27 mouse cellular contexts compared by ENCODE assay signal in genomic region chr1:163976515-163976914, GRCm38 (mm10). TPM values are rescaled to one million over a fixed set of nuclear protein-coding genes. Genes with fewer than 3 reads are reported as not detected.
A peak's percentile ranks its signal among the peaks of the same experiment; 100 is the strongest.
DNase-seq lines count a peak whose midpoint lies in the region; ATAC-seq and TF ChIP-seq lines count a peak whose summit lies in the region.
"Had no signal": no experiment of that assay in that cellular context is flagged by ENCODE, and none has a peak within 500 bp of the region (broad histone marks: within the 10 kb centered on the region; RNA-seq: fewer than 3 reads in every experiment).

No protein-coding gene starts in this region.

- no peak overlapping the region for H3K27ac ChIP-seq in midbrain, embryonic 11.5 days (ENCODE audit: low read depth, low read length)
- no peak overlapping the region for H3K27ac ChIP-seq in midbrain, postnatal 0 days (ENCODE audit: low read depth, low read length)
- H3K27ac ChIP-seq: embryonic facial prominence, embryonic 13.5 days; embryonic facial prominence, embryonic 15.5 days; forebrain, embryonic 10.5 days; forebrain, embryonic 12.5 days had no signal

- H3K4me2 ChIP-seq in midbrain, embryonic 11.5 days: no peak overlapping the region
- H3K4me2 ChIP-seq in midbrain, postnatal 0 days (ENCODE audit: low read depth, low read length, poor library complexity, severe bottlenecking): no peak overlapping the region
- H3K4me2 ChIP-seq: embryonic facial prominence, embryonic 13.5 days; embryonic facial prominence, embryonic 15.5 days; forebrain, embryonic 12.5 days had no signal

- H3K9ac ChIP-seq in midbrain, embryonic 11.5 days (ENCODE audit: low read length): no peak overlapping the region
- no peak overlapping the region for H3K9ac ChIP-seq in midbrain, postnatal 0 days (replicated peaks; ENCODE audit: low read length, poor library complexity, severe bottlenecking)
- H3K9ac ChIP-seq: embryonic facial prominence, embryonic 13.5 days; embryonic facial prominence, embryonic 15.5 days; forebrain, embryonic 12.5 days had no signal

- DNase-seq in midbrain, embryonic 11.5 days (ENCODE audit: low spot score, missing footprints): peak; percentile 75
- no peak for DNase-seq in midbrain, postnatal 0 days (ENCODE audit: low spot score)
- DNase-seq in G1E (ENCODE audit: low spot score): no peak
- DNase-seq in splenic B cell, adult 2 months (ENCODE audit: low read depth, low spot score): peak; percentile 25
- DNase-seq in gastrocnemius, postnatal 14 days: no peak
- no peak for DNase-seq in embryo, embryonic 10.5 days (ENCODE audit: low spot score)
- DNase-seq: adrenal gland, adult 8-10 months; adrenal gland, postnatal 14 days; adrenal gland, postnatal 36 days; B cell, adult 2 months; cerebellum, adult 11-12 months; cerebellum, adult 2 months; cerebellum, adult 9-10 months; cerebellum, postnatal 10 days; cerebellum, postnatal 25 days; embryo, embryonic 11 days had no signal

- TF ChIP-seq CTCF in midbrain, postnatal 0 days (IDR thresholded peaks at IDR 0.05): no peak
- TF ChIP-seq CTCF in G1E (IDR thresholded peaks at IDR 0.05; ENCODE audit: low read depth, low read length): no peak

- intact Hi-C loops in gastrocnemius, postnatal 14 days (cut with DNase I; ENCODE audit: low total_unique reads): no loop called here

- 0 out of 2 replicates have a peak, but pooled peaks cover 2% of the 10 kb centered on the region for H3K36me3 ChIP-seq in midbrain, embryonic 11.5 days (ENCODE audit: control insufficient read depth, insufficient read depth, low read length)
- 0 out of 2 replicates have a peak, but pooled peaks cover 5% of the 10 kb centered on the region for H3K36me3 ChIP-seq in midbrain, postnatal 0 days (ENCODE audit: insufficient read depth, low read length)
- H3K36me3 ChIP-seq in G1E (replicated peaks): peaks cover 53% of the 10 kb centered on the region
- H3K36me3 ChIP-seq in splenic B cell, adult 2 months (ENCODE audit: control insufficient read depth, insufficient read depth, low read length, poor library complexity, severe bottlenecking): no peaks in the 10 kb centered on the region; the same call in 1 of the 2 replicates

- no peak for ATAC-seq in midbrain, embryonic 11.5 days (ENCODE audit: low FRiP score)
- ATAC-seq in midbrain, postnatal 0 days (ENCODE audit: low FRiP score): no peak
- ATAC-seq in G1E (ENCODE audit: extremely low read depth, insufficient number of reproducible peaks, low FRiP score, poor library complexity, severe bottlenecking): peak; percentile 51; the same call in 1 of the 2 replicates
- ATAC-seq: activated CD4-positive, CD25-positive, alpha-beta regulatory T cell, adult 4 months; CD4-positive, CD25-positive, alpha-beta regulatory T cell, adult 4 months; forebrain, embryonic 14.5 days; forebrain, embryonic 16.5 days; Patski had no signal

- WGBS in midbrain, embryonic 11.5 days: 83% methylated on average over 1 of the region's 1 CpGs
- 80% methylated on average over 1 of the region's 1 CpGs for WGBS in midbrain, postnatal 0 days

- H3K4me1 ChIP-seq in midbrain, embryonic 11.5 days (ENCODE audit: control insufficient read depth, insufficient read depth, low read length): no peaks in the 10 kb centered on the region
- H3K4me1 ChIP-seq in midbrain, postnatal 0 days (ENCODE audit: insufficient read depth, low read length): no peaks in the 10 kb centered on the region
- 0 out of 2 replicates have a peak, but pooled peaks cover 3% of the 10 kb centered on the region for H3K4me1 ChIP-seq in G1E (ENCODE audit: insufficient read depth, low read depth, low read length)
- H3K4me1 ChIP-seq: embryonic facial prominence, embryonic 13.5 days; embryonic facial prominence, embryonic 15.5 days; forebrain, embryonic 10.5 days; forebrain, embryonic 12.5 days had no signal

- no peaks in the 10 kb centered on the region for H3K9me3 ChIP-seq in midbrain, embryonic 11.5 days (ENCODE audit: control insufficient read depth, low read length)
- H3K9me3 ChIP-seq in midbrain, postnatal 0 days (ENCODE audit: low read length): no peaks in the 10 kb centered on the region
- H3K9me3 ChIP-seq in G1E (replicated peaks): no peaks in the 10 kb centered on the region
- H3K9me3 ChIP-seq: embryonic facial prominence, embryonic 13.5 days; embryonic facial prominence, embryonic 15.5 days; forebrain, embryonic 10.5 days; forebrain, embryonic 12.5 days had no signal

- no peak overlapping the region for H3K4me3 ChIP-seq in midbrain, embryonic 11.5 days (ENCODE audit: low read depth, low read length)
- no peak overlapping the region for H3K4me3 ChIP-seq in midbrain, postnatal 0 days (ENCODE audit: low read depth, low read length)
- H3K4me3 ChIP-seq in G1E (ENCODE audit: low read depth, low read length): no peak overlapping the region
- H3K4me3 ChIP-seq: embryonic facial prominence, embryonic 13.5 days; embryonic facial prominence, embryonic 15.5 days; erythroblast, embryonic 14.5 days; forebrain, embryonic 10.5 days; forebrain, embryonic 12.5 days had no signal

- H3K27me3 ChIP-seq in midbrain, embryonic 11.5 days (ENCODE audit: control insufficient read depth, insufficient read depth, low read length): no peaks in the 10 kb centered on the region
- H3K27me3 ChIP-seq in midbrain, postnatal 0 days (ENCODE audit: insufficient read depth, low read length): no peaks in the 10 kb centered on the region
- no peaks in the 10 kb centered on the region for H3K27me3 ChIP-seq in G1E (ENCODE audit: insufficient read depth, low read length)
- no peaks in the 10 kb centered on the region for H3K27me3 ChIP-seq in splenic B cell, adult 2 months (ENCODE audit: control insufficient read depth, insufficient read depth, low read length, poor library complexity, severe bottlenecking)
- H3K27me3 ChIP-seq: CH12.LX; embryonic facial prominence, embryonic 13.5 days; embryonic facial prominence, embryonic 15.5 days; forebrain, embryonic 12.5 days; Patski had no signal

RNA-seq across cellular contexts. Expression of gene BC055324, which starts 18.1 kb away (rescaled TPM):
- 32.2 and 42.8 TPM in 2 replicates for polyA plus RNA-seq in midbrain, embryonic 11.5 days (2014; fragmentation: Nextera tagmentation; extraction: Ambion mirVana)
- total RNA-seq in midbrain, postnatal 0 days (2014; rRNA removed): 5.2 and 5.6 TPM in 2 replicates
- 1.8 TPM in 2 replicates for polyA plus RNA-seq in midbrain, postnatal 0 days (2015; fragmentation: Nextera tagmentation; extraction: Ambion mirVana)
- total RNA-seq in G1E (2014; fragmentation: Nextera tagmentation) (26.0 and 28.1 TPM in 2 replicates), G1E (2017) (34.7 and 39.9 TPM in 2 replicates)
- polyA plus RNA-seq in G1E (2012): 2.1 and 3.7 TPM in 2 replicates
- total RNA-seq in gastrocnemius, postnatal 14 days (2021): 1 to 10 TPM in 1 of 2 experiments, under 1 TPM in 1; 0.62 to 1.2 TPM

RNA-seq across cellular contexts. Expression of gene Mettl18, which starts 18.2 kb away (rescaled TPM):
- polyA plus RNA-seq in midbrain, embryonic 11.5 days (2014; fragmentation: Nextera tagmentation; extraction: Ambion mirVana): 11.5 and 11.7 TPM in 2 replicates
- total RNA-seq in midbrain, postnatal 0 days (2014; rRNA removed): 3.6 and 6.9 TPM in 2 replicates
- 4.9 and 5.2 TPM in 2 replicates for polyA plus RNA-seq in midbrain, postnatal 0 days (2015; fragmentation: Nextera tagmentation; extraction: Ambion mirVana)
- total RNA-seq in G1E (2014; fragmentation: Nextera tagmentation) (8.1 TPM in 2 replicates), G1E (2017) (20.9 and 26.4 TPM in 2 replicates)
- 0.36 and 0.80 TPM in 2 replicates for polyA plus RNA-seq in G1E (2012)
- total RNA-seq in gastrocnemius, postnatal 14 days (2021): 1 to 10 TPM; 2.8 to 3.3 TPM

RNA-seq across cellular contexts. Expression of gene Scyl3, which starts 47.6 kb away (rescaled TPM):
- polyA plus RNA-seq in midbrain, embryonic 11.5 days (2014; fragmentation: Nextera tagmentation; extraction: Ambion mirVana): 20.0 and 21.1 TPM in 2 replicates
- 15.7 and 16.6 TPM in 2 replicates for total RNA-seq in midbrain, postnatal 0 days (2014; rRNA removed)
- 11.9 and 12.3 TPM in 2 replicates for polyA plus RNA-seq in midbrain, postnatal 0 days (2015; fragmentation: Nextera tagmentation; extraction: Ambion mirVana)
- total RNA-seq in G1E (2014; fragmentation: Nextera tagmentation) (61.2 and 69.3 TPM in 2 replicates), G1E (2017) (43.2 and 52.6 TPM in 2 replicates)
- polyA plus RNA-seq in G1E (2012): 10.6 and 10.7 TPM in 2 replicates
- total RNA-seq in gastrocnemius, postnatal 14 days (2021): 1 to 10 TPM; 4.0 to 5.2 TPM

Comparison
In these comparisons a context has a peak if more than half of its experiments do, and no peak if none do; other contexts are left out.
1. DNase-seq: peak in midbrain, embryonic 11.5 days (single experiment) and splenic B cell, adult 2 months (single experiment); none in midbrain, postnatal 0 days (single experiment), G1E (single experiment), gastrocnemius, postnatal 14 days (single experiment) and embryo, embryonic 10.5 days (single experiment).